Mouse (Mus musculus): ENCODE measurements at regions not wholly inside any gene's neighbourhood (a gene's known extent, or its start where the extent isn't known, plus 50 kb on each side); places are given as distances from the start of the nearest gene placed in this dataset.
A peak's percentile ranks its signal among the peaks of the same experiment; 100 is the strongest.
"Not testable (repeated sequence)": the region's sequence is repeated elsewhere in the genome, so short reads cannot be mapped to it uniquely, and the experiment has no call there.

DNA sequence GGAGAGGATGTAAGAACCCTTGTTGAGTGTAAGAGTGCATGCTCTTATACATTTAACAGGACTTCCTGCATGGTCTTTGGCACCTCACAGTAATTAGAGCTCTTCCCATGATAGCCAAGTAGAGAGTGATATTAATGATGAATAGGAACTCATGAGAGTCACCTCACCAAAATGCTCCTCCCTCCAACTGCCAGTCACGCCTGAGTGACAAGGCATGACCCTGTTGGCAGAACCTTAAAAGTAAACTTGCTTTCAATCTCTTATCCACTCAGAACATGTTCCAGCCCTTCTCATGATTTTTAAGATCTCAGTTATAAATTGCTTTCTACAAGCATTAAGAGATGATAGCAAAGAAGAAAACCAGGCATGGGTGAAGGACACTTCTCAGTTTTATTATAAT lies 291.8 kb downstream of the Tox3 start:
- no peak for DNase-seq (ENCODE audit: low read depth, low spot score)

DNA sequence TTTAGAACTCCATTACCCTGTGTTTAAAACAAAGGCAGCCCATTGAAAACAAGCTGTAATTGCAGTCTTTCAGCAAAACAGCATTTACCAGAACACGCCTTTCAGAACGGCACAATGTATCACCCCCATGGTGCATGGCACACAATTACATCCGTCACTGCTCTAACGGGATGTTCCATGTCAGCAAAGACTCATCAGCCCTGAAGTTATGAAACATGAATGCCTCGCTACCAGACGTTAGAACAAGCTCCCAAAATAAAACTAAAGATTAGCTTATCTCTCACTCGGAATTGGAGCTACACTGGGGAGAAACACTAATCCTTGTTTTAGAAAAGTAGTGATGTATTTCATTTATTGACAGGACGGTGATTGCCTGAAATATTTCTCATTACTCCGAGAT lies 301.4 kb downstream of the Tox3 start:
- no peak for DNase-seq (ENCODE audit: low read depth, low spot score)

DNA sequence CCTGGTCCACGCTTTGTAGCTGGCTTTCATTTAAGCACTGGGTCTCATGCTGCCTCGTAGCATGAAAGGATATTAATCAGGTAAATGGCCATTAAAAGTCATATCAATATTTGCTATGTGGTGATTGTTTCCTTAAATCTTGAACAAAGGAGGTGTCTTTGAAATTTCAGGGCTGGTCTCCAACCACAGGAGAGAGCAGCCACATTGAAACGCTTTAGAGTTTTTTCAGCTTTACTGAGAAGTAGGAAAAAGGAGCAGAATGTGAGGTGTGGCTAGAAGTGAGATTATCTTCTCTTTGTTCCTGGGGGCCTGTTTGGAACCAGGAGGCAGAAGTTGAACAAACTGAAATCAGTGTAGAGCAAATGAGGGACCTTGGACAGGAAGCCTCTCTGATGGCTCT lies 311.7 kb downstream of the Tox3 start:
- DNase-seq (ENCODE audit: low read depth, low spot score), result no peak

DNA sequence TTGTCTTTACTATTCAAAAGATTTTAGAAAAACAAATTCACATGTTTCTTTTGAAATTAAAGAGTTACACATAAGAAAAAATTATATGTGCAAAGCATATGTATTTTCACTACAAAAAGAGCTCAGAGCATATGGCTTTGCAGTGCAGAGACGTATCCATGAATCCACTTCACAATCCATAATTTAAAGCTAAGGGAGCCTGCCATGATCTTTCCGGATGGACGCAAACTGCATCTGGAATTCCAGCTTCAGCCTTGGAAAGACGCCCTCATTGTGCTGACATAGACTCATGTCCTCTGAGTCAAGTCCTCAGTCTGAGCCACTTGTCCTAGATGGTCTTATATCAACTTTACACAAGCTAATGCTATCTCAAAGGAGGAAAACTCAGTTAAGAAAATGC lies 315.6 kb downstream of the Tox3 start:
- no peak for DNase-seq (ENCODE audit: low read depth, low spot score)

DNA sequence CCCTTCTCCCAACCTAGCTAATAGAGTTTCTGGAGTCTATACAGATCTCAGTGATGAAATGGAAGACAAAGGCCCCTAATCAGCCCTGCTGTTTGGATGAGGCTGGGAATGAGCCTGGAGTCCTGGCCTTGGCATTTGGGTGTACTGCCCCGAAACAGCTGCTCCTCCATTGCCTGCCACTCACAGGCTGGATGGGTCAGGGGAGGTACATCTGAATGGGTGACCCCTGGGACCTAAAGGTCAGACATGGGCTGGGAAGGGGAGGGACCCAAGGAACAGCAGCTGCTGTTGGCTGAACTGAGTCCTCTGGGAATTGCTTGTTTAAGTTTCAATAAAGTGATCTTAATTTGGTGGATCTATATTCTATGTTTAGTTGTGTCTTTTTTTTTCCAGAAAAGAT lies 316.9 kb downstream of the Tox3 start:
- DNase-seq (ENCODE audit: low read depth, low spot score), result no peak

DNA sequence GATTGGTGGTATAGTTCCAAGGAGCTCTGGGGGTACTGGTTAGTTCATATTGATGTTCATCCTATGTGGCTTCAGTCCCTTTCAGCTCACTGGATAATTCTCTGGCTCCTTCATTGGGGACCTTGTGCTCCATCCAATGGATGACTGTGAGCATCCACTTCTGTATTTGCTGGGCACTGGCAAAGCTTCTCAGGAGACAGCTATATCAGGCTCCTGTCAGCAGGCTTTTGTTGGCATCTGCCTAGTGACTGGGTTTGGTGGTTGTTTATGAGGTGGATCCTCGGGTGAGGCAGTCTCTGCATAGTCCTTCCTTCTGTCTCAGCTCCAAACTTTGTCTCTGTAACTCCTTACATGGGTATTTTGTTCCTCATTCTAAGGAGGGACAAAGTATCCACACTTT lies 330.2 kb downstream of the Tox3 start:
- not testable (repeated sequence) for DNase-seq (ENCODE audit: low read depth, low spot score)

DNA sequence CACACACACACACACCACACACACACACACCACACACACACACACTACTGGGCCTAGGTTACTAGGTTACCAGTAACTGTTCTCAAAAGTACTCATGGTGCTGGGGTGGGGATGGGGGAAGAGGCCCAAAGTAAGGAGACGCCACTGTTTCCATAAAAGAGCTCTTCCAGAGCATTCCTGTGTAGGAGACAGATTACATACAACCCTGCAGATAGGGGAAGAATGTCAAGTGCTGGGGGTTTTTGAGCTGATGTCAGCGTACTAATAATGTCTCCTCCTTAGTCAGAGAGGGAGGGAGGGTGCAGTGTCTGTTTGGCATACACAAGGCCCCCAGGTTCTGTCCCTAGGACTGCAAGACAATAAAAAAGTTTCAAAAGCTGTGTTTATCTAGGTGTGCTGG lies 334.4 kb downstream of the Tox3 start:
- DNase-seq (ENCODE audit: low read depth, low spot score), result no peak

DNA sequence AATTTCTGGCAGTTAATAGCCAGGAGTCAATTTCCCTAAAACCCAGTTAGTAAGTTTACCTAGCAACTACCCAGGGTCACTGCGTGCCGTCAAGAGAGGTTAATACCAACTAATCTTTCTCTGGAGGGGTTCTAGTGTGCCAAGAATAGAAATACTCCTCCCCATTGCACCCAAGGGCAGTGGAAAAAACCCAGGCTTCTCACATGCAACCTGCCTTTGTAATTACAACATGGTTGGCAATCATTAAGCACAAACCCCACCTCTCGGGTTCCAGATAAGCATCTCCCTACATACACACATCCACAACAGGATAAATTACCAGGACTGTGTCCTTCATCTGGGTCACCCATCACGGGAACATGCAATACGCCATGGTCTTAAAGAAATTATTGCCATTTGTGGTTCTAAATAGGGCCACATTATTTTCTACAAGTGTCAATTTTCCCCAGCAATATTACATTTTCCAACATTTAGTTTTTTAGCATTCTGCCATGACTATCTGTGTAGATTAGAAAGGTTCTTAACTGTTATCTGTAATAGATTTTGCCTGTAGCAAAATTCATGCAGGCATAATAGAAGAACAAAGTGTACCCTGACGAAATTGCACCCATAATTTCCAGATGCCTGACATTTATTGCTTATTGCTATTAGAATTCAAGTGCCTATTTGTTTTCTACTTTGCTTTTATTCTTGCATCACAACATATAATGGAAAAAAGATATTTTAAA lies 336.3 kb downstream of the Tox3 start:
- DNase-seq (ENCODE audit: low read depth, low spot score), result no peak

DNA sequence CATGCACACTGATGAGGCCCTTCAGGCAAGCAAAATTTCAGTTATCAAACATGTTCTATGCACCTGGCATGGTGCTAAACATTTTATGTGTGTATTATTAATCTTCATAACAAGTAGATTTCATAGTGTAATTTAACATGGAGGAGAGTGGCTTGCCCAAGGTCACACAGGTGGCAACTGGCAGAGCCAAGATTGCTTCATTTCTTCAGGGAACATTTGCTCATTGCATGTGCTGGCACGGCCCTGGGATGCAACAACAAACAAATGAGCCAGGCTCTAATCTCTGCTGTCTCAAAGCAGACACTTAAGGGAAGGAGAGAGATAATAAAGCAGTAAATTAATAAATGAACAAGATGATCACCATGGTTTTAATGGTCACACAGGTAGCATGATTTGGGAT lies 338.7 kb downstream of the Tox3 start:
- DNase-seq (ENCODE audit: low read depth, low spot score), result no peak

DNA sequence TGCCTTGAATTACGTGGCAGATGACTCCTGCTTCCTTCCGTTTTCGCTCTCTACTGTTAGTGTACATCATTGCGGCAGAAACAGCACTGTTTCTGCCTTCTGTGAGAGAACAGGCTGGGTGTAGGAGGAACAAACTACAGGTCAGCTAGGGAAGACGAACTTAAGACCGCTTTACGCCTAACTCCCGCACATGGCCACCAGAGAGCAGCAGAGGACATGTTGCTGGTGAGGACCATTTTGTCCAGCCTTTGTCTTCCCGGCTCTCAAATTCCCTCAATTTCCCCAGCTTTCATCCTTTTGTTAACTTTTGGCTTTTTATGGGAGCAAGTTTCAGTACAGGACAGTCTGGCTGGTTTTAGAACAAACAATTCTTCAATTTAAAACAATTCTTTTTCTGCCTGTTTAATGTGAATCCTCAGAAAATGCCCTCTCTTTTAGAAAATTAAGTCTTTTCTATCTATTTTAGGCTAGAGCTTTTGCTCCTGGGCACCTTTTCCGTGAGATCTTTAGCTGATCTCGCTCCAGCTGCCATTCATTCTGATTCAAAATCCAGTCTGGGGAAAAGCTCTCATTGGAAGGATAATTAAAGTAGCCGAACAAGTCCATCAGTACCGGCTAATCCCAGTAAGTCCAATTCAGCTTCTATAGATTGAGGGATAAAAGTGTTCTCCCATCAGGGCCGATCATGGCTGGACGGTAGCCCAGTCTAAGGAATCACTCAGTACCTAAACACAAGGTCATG lies 347.1 kb downstream of the Tox3 start:
- DNase-seq (ENCODE audit: low read depth, low spot score), result peak; percentile 36

DNA sequence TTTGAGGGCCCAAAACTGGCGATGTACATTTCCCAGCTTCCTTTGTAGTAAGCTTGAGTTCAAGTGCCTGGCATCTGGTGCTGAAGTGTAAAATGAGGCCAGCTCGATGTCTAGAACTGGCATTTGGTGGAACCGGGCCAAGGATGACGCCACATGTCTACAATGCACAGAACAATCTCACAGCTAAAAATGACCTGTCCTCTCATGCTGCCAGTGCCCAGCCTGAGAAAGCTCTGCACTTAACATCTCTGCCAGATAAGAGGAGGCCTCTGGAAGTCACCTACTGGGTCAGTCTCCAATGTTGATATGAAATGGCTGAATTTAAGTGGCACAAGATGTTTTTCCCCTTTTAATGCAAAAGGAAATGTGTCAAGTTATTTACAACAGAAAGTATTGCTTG lies 354.4 kb downstream of the Tox3 start:
- no peak for DNase-seq (ENCODE audit: low read depth, low spot score)

DNA sequence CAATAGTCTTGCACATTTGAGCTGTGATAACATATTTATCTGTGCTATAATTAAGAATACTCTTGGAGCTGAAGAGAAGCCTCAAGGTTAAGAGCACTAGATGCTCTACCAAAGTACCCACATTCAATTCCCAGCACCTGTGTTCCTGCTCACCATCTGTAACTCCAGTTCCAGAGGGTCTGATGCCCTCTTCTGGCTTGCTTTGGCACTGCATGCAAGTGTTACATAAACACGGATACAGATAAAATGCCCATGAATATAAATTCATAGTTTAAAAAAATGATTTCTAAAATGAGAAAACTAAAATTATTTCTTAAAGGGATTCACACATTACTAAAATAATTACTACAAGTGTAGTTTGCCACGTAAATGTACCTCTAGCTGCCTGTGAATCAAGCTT lies 364.3 kb downstream of the Tox3 start:
- DNase-seq (ENCODE audit: low read depth, low spot score), result no peak

DNA sequence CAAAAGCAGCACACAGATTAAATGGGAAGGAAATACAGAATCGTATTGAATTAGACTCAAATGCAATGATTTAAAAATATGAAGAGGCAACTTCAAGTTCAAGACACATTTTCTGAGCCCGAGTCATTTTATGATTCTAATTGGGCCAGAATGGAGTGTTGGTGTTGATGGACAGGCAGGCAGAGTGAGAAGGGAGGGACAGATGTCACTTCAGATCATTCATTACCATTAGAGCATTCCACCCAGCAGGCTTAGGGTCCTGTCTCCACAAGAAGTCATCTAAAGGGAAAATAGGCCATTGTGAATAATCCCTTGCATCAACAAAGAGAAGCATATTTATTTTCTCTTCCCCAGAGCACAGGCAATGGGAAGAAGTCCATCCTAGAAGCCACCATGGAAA lies 365.6 kb downstream of the Tox3 start:
- no peak for DNase-seq (ENCODE audit: low read depth, low spot score)

DNA sequence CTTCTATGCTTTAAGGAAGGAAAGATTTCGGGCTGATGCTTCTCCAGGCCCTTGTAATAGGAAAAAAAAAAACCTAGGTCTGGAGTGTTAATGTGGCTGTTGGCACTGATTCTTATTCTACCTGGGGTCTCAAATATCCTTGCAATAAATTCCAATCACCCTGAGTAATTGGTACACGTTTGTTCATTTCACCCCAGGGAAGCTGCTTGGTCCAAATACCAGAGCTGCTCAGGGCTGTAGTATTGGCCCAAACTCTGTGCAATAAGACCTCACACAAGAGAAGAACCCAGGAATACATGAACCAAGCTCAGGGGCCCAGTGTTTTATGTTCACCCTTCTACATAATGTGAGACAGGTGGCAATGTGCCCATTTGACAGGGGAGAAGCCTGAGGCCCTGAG lies 366.8 kb downstream of the Tox3 start:
- DNase-seq (ENCODE audit: low read depth, low spot score), result no peak

DNA sequence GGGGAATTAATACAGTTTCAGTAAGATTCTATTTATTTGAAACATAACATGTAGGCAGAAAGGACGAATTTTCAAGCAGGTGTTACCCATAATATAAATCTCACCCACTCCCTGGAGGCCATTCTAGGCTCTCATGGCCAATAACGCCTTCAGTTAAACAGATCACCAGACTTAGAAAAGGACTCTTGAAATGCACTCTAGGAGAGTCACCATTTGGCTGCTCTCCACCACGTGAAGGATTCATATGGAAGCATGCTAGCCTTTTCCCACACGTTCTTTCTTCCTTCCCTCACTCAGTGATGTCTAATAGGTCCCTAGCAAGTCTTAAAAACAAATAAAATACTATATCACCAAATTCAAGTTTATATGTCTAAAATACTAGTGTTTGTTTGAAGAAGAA lies 367.7 kb downstream of the Tox3 start:
- DNase-seq (ENCODE audit: low read depth, low spot score), result no peak

DNA sequence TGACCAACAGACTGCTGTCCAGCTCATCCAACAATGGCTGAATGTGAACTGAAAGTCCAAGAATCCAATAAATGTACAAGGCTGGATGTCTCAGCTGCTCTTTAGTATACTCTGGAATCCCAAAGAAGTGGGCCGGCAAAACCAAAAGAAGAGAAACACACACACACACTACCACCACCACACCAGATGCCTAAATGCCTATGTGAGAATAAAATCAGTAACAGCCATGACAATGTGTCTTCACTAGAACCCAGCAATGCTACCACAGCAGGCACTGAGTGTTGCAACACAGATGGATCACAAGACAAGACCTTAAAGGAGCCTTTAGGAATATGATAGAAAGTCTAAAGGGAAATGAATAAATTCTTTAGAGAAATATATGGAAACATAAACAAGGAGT lies 385.3 kb downstream of the Tox3 start:
- no peak for DNase-seq (ENCODE audit: low read depth, low spot score)

DNA sequence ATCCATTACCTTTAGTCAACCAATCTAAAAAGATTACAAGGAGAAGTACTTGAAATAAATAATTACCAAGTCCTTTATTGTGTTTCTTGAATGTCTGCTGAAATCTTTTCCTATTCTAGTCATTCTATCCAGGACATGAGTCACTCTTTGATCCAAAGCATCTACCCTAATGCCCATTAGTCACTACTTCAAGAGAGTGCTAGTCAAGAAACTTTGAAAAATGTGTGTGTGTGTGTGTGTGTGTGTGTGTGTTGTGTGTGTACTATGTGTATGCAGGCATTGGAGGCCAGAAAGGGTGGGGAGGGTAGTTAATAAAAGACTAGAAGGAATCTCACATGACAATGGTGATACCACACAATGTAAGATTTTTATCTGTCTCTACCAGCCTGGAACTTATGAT lies 390.7 kb downstream of the Tox3 start:
- no peak for DNase-seq (ENCODE audit: low read depth, low spot score)

DNA sequence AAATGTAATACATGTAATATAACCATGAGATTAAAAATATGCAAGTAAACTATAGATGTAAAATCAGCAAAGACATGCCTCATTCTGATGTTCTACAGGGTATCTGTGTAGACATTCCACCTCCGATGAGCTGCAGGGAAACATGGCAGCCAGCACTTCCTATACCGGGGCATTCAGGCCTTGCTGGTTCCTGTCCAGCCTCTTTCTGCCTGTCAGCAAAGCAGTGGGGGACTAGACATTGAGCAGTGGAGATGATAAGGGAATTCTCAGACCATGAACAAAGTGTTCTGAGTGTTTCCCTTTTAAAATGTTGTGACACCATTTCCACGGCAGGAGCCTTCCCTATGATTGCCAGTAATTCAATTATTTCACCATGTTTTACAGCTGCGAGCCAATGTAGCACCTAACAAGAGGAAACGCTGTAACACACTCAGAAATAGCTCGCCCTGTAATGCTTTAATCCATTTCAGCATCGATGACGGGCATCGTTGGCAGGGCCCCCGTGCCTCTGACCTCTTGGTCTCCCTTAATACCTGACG lies 391.6 kb downstream of the Tox3 start:
- no peak for DNase-seq (ENCODE audit: low read depth, low spot score)

DNA sequence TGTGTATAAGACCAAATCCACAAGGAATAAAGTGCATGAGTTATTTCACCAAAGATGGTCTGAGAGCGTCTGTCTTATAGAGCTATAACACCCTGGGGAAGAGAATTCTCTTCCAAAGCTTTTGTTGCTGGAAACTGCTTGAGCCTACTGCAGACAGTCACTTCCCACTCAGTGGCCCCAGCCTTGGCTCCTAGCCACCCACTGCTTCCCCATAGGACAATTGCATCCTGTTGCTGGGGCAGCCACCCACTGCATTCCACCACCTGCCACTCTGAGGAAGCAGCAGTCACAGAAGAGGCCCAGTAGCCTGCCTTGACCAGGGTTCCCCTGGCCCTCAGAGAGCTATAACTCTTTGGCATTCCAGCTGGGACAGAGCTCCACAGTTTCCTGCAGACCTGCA lies 409.3 kb downstream of the Tox3 start:
- no peak for DNase-seq (ENCODE audit: low read depth, low spot score)

DNA sequence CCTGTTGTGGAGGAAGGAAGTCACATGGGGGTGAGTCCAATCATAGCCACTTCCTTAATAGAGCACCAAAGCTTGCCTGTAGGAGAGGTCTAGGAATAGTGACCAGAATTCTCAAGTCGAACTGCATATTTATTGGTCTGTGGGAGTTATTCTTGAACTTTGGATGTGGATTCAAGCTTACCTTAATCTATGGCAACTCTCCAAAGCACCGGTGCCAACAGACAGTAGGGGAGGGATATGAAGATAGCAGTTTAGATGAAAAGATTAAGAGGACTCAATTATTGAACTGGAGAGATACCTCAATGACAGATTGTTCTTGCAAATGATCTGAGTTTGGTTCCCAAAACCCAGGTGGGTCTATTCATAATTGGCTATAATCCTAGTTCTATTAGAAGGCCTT lies 413.6 kb downstream of the Tox3 start:
- DNase-seq (ENCODE audit: low read depth, low spot score), result no peak

DNA sequence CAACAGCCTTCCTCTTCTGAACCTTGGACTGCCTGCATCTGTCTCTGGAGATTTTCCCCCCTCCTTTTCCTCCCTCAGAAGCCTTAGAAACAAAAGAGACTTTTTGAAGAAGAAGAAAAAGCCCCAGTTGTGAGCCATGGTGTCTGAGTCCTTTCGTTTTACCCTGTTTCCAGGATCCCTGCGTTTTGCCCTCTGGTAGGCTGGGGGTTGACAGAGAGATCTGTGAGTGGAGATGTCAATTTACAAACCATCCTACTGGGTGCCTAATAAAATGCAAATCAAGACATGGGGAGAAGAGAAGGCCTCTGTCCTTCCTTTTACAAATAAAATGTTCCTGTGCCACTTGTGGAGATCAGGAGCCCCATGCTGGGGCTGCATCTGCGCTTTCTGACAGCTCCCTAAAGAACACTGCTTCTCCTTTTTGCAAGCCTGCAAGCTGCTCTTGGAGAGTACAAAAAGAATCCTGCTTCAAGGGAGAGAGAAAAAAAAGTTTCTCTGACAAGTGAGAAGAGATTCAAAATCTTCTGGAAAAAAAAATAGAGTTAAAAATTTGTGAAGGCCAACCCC lies 421.4 kb downstream of the Tox3 start:
- DNase-seq (ENCODE audit: low read depth, low spot score), result no peak

DNA sequence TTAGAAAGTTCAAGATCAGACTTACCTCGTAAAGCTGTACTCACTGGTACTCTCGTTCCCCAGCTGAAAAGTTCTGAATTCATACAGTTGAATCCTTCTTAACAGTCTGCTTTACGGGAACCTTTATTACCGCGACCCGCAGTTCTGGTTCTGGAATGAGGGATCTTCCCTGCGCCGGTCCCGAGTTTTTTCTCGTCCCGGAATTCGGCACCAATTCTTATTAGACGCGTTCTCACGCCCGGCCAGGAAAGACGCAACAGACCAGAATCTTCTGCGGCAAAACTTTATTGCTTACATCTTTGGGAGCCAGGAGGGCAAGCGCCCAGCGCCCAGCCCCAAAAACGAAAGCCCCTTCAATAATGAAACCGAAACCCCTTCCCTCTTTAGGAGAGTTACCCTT lies 423.4 kb downstream of the Tox3 start:
- DNase-seq (ENCODE audit: low read depth, low spot score), result not testable (repeated sequence)

DNA sequence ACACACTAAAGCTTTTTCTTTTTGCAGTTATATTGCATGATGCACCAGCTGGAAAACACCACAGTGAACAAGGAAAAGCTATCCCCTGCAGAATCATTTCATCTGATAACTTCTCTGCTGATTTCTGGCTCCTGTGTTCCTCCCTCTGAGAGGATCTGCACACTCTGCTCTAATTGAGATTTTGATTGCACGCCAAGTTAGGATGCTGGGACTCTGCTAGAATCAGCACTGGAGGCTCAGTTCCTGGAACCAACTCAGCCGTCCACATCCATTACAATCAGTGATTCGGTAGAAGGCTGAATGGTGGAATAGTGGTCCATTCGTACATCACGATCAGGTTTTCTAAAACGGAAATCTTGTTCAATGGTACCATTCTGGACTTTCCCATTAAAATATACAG lies 434.1 kb downstream of the Tox3 start:
- DNase-seq (ENCODE audit: low read depth, low spot score), result no peak

All from skeletal muscle tissue, adult 2 months (tissue).